Mouse (Mus musculus) bone marrow, adult 2 months (tissue): ENCODE data around the gene Slc44a2. TPM values are rescaled to one million over a fixed set of nuclear protein-coding genes. Genes with fewer than 3 reads are reported as not detected.
A peak's percentile ranks its signal among the peaks of the same experiment; 100 is the strongest.

Source experiments
- H3K27ac ChIP-seq: fragments of 200-500 bp; 2 replicates; pipeline ENCODE4 v1.5.1; 2012; ENCODE audit warnings: low read depth, mild to moderate bottlenecking, control low read depth, inconsistent platforms, low read length; ENCODE audit not compliant: control insufficient read depth, poor library complexity, insufficient read depth
- H3K4me1 ChIP-seq: fragments of 200-500 bp; 2 replicates; pipeline ENCODE4 v1.6.1; 2011; ENCODE audit warnings: low read length; ENCODE audit not compliant: control insufficient read depth, insufficient read depth
- H3K4me3 ChIP-seq: fragments of 200-500 bp; replicated peaks from 2 replicates; pipeline ENCODE3; 2011; ENCODE audit warnings: mild to moderate bottlenecking, low read depth, low read length, control low read depth; ENCODE audit not compliant: control insufficient read depth
- CTCF ChIP-seq: fragments of 200-500 bp; IDR thresholded peaks from 2 replicates; pipeline ENCODE4 v1.5.1; 2011; ENCODE audit warnings: low read length, control low read depth; ENCODE audit not compliant: control insufficient read depth, insufficient read depth
- POLR2A ChIP-seq: fragments of 200-500 bp; IDR thresholded peaks from 2 replicates; pipeline ENCODE4 v1.6.1; 2011; ENCODE audit warnings: low read depth, mild to moderate bottlenecking, control low read depth, low read length, borderline replicate concordance; ENCODE audit not compliant: control insufficient read depth
- WGBS: fragments of 180-500 bp; shearing (Covaris S2); methylation state at CpG from one replicate; pipeline ENCODE4 v1.1.7; 2018; 5-methylcytosine and 5-hydroxymethylcytosine counted together
- polyA plus RNA-seq: library from polyadenylated mRNA; stranded (reverse); fragments of >200 nt; gene quantifications from 2 replicates; pipeline ENCODE4 v1.2.4, GENCODE M21; 2011; ENCODE audit warnings: low replicate concordance; ENCODE audit not compliant: missing spikeins, insufficient read depth, insufficient read length

Slc44a2 gene
- polyA plus RNA-seq, result 57.3 and 106 TPM in 2 replicates

GRCm38 (mm10) chr9:21320619-21321512, at the start of gene Slc44a2:
TSS of gene Slc44a2 (plus strand) at chr9:21320698.
- Histone ChIP-seq H3K27ac (peak within 1 kb of the TSS; percentile 85), H3K4me1 (peaks cover 13% of the 10 kb centered on the region; the same call in 1 of the 2 replicates), H3K4me3 (peak within 1 kb of the TSS; percentile 97)
- TF ChIP-seq POLR2A (peak; percentile 54; the same call in 1 of the 2 replicates), CTCF (no peak)
- WGBS, result under 1% methylated on average over 52 of the region's 52 CpGs

GRCm38 (mm10) chr9:21272391-21272790, 48.1 kb upstream of the Slc44a2 start:
- Histone ChIP-seq H3K4me3 (no peak overlapping the region), H3K4me1 (no peaks in the 10 kb centered on the region), H3K27ac (no peak overlapping the region)
- TF ChIP-seq CTCF, result no peak
- no peak for TF ChIP-seq POLR2A
- 90% methylated on average over 9 of the region's 9 CpGs for WGBS

GRCm38 (mm10) chr9:21273094-21273493, 47.4 kb upstream of the Slc44a2 start:
- no peak overlapping the region for H3K4me3 ChIP-seq
- 88% methylated on average over 8 of the region's 8 CpGs for WGBS
- H3K27ac ChIP-seq, result no peak overlapping the region
- 0 out of 2 replicates have a peak, but pooled peaks have one; percentile 9 for TF ChIP-seq POLR2A
- no peak for TF ChIP-seq CTCF
- no peaks in the 10 kb centered on the region for H3K4me1 ChIP-seq

GRCm38 (mm10) chr9:21273520-21274228, 46.8 kb upstream of the Slc44a2 start:
- TF ChIP-seq POLR2A, result no peak
- no peak overlapping the region for H3K4me3 ChIP-seq
- H3K4me1 ChIP-seq, result no peaks in the 10 kb centered on the region
- WGBS, result 86% methylated on average over 7 of the region's 7 CpGs
- H3K27ac ChIP-seq, result no peak overlapping the region

- TF ChIP-seq CTCF (no peak), POLR2A (no peak)
- WGBS, result 86% methylated on average over 3 of the region's 3 CpGs
- H3K27ac ChIP-seq, result no peak overlapping the region
- H3K4me1 ChIP-seq, result no peaks in the 10 kb centered on the region
- H3K4me3 ChIP-seq, result no peak overlapping the region
Observed at GRCm38 (mm10) chr9:21274336-21274735, 46.2 kb upstream of the Slc44a2 start.

GRCm38 (mm10) chr9:21275013-21275710, 45.3 kb upstream of the Slc44a2 start:
- no peak overlapping the region for H3K27ac ChIP-seq
- H3K4me1 ChIP-seq, result no peaks in the 10 kb centered on the region
- WGBS, result 81% methylated on average over 7 of the region's 7 CpGs
- no peak overlapping the region for H3K4me3 ChIP-seq
- no peak for TF ChIP-seq POLR2A
- no peak for TF ChIP-seq CTCF

- no peak overlapping the region for H3K4me3 ChIP-seq
- TF ChIP-seq CTCF (no peak), POLR2A (no peak)
- WGBS, result 94% methylated on average over 12 of the region's 12 CpGs
- H3K4me1 ChIP-seq, result no peaks in the 10 kb centered on the region
- no peak overlapping the region for H3K27ac ChIP-seq
Observed at GRCm38 (mm10) chr9:21275727-21276126, 44.8 kb upstream of the Slc44a2 start.

GRCm38 (mm10) chr9:21276307-21276706, 44.2 kb upstream of the Slc44a2 start:
- TF ChIP-seq POLR2A (no peak), CTCF (no peak)
- WGBS, result 85% methylated on average over 8 of the region's 8 CpGs
- Histone ChIP-seq H3K4me1 (no peaks in the 10 kb centered on the region), H3K4me3 (no peak overlapping the region), H3K27ac (no peak overlapping the region)
